Mouse (Mus musculus): ENCODE results near the gene Gm10721.
A peak's percentile ranks its signal among the peaks of the same experiment; 100 is the strongest.
"Not testable (repeated sequence)": the region's sequence is repeated elsewhere in the genome, so short reads cannot be mapped to it uniquely, and the experiment has no call there.

Gm10721 gene

GRCm38 (mm10) chr9:3025653-3026052, 12.7 kb downstream of the Gm10721 start:
- peak; percentile 79 to 83 for DNase-seq (ENCODE audit: low spot score in 2 of 2)

GRCm38 (mm10) chr9:3026136-3026535, 13.2 kb downstream of the Gm10721 start:
- not testable (repeated sequence) for DNase-seq (ENCODE audit: low spot score in 2 of 2)

GRCm38 (mm10) chr9:3026741-3027140, 13.8 kb downstream of the Gm10721 start:
- DNase-seq (ENCODE audit: low spot score in 2 of 2), result not testable (repeated sequence)

GRCm38 (mm10) chr9:3027200-3027599, 14.3 kb downstream of the Gm10721 start:
- DNase-seq (ENCODE audit: low spot score in 2 of 2), result not testable (repeated sequence)

- peak; percentile 55 to 66 for DNase-seq (ENCODE audit: low spot score in 2 of 2)
Observed at GRCm38 (mm10) chr9:3029276-3030000, 16.5 kb downstream of the Gm10721 start.

GRCm38 (mm10) chr9:3030677-3031318, 17.9 kb downstream of the Gm10721 start:
- not testable (repeated sequence) for DNase-seq (ENCODE audit: low spot score in 2 of 2)

GRCm38 (mm10) chr9:3034299-3034698, 21.4 kb downstream of the Gm10721 start, which contains the start of gene Gm17535:
Gene Gm17535 (plus strand): TSS chr9:3034599.
- DNase-seq (ENCODE audit: low spot score in 2 of 2), result not testable (repeated sequence)

- not testable (repeated sequence) for DNase-seq (ENCODE audit: low spot score in 2 of 2)
Observed at GRCm38 (mm10) chr9:3036577-3036976, 23.6 kb downstream of the Gm10721 start, which contains the start of gene Gm10715. Gene Gm10715 (plus strand): TSS chr9:3036877.

GRCm38 (mm10) chr9:3038161-3038560, 25.2 kb downstream of the Gm10721 start:
- not testable (repeated sequence) for DNase-seq (ENCODE audit: low spot score in 2 of 2)
